Mouse (Mus musculus) megakaryocyte, embryonic 14.5 days (primary cell): Measurements from ENCODE around the gene Kpna3. TPM values are rescaled to one million over a fixed set of nuclear protein-coding genes. Genes with fewer than 3 reads are reported as not detected.

ENCODE experiments used
- H3K27me3 ChIP-seq: replicated peaks from 2 replicates; pipeline ENCODE3; 2012; ENCODE audit warnings: inconsistent platforms
- H3K36me3 ChIP-seq: replicated peaks from 2 replicates; pipeline ENCODE3; 2012; ENCODE audit warnings: low read length, inconsistent platforms, mixed read lengths
- H3K4me1 ChIP-seq: 2 replicates; pipeline ENCODE4 v1.6.1; 2012; ENCODE audit warnings: inconsistent platforms
- H3K4me3 ChIP-seq: replicated peaks from 2 replicates; pipeline ENCODE3; 2012; ENCODE audit warnings: moderate library complexity, mild to moderate bottlenecking, inconsistent platforms
- H3K9me3 ChIP-seq: 2 replicates; pipeline ENCODE4 v1.6.1; 2012; ENCODE audit warnings: inconsistent platforms
- FLI1 ChIP-seq: IDR thresholded peaks from 2 replicates; pipeline ENCODE4 v1.6.1; 2012; ENCODE audit warnings: low read length, inconsistent platforms, mixed read lengths
- GATA1 ChIP-seq: IDR thresholded peaks from 3 replicates; pipeline ENCODE4 v1.6.1; 2012; ENCODE audit warnings: mixed read lengths, low read length, inconsistent platforms, borderline replicate concordance
- polyA plus RNA-seq: library from polyadenylated mRNA; stranded (reverse); fragments of >175 nt; gene quantifications from 2 replicates; pipeline ENCODE4 v1.2.3, GENCODE M21; 2012; ENCODE audit warnings: low replicate concordance; ENCODE audit not compliant: insufficient read depth

The Kpna3 gene
- 0.67 and 1.5 TPM in 2 replicates for polyA plus RNA-seq

DNA sequence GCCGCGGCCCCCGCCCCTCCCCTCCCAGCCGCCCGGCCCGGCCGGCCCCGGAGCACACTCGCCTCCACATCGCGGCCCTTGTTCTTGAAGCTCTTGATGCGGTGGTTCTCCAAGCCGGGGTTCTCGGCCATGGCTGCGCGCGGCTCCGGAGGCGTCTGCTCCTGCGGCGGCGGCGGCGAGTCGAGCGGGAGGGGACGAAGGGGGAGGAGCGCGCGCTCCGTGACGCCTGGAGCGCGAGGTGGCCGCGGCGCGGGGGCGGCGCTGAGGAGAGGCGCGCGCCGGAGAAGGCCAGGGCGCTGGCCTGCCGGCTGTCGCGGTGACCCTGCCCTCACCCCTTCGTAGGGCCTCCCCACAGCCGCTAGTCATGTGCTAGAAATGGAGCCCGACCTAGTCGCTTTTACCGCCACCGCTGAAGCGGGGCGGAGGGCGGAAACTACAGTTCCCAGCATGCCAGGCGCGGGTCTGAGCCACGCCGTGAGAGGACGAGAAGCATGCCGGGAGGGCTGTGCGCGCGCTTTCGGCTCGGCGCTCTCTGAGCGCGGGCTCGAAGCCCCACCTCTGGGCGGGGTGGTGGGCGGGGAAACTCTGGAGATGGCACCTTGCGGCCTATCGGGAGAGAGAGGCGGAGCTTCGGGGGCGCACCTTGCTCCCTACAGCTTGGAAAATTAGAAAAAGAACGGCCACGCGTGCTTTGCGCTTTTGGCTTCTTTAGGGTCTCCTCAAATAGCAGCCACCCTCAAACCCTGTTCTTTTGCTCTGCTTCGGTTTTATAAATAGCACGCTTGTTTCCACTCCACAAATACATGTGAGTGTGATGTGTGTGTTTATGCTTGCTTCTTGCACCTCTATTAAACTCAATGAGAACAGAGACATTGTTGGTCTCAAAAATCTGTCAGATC, at the start of gene Kpna3:
Gene Kpna3, minus strand, starts transcription at position 214 of the 899 bp plus-strand sequence.
- TF ChIP-seq FLI1: peak; percentile 10; the same call in 1 of the 2 replicates
- TF ChIP-seq GATA1: no peak

DNA sequence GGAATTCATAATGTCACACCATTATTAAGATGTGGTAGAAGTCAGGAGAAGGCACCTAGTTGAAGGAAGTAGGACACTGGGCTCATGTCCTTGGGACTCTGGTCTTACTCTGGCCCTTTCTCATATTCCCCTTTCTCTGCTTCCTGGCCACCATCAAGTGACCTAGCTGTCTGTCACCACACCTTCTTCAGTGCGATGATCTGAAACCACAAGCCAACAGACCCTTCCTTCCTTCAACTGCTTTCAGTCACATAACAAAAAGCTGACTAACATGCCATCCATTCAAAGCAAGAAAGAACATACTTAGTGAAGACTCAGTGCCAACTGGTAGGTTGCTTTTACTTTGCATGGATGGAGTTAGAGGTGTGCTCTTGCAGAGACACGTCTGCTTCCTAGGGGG, 20.7 kb upstream of the Kpna3 start:
- no peak for TF ChIP-seq GATA1
- no peak for TF ChIP-seq FLI1
- peaks cover 7% of the 10 kb centered on the region for H3K9me3 ChIP-seq
- H3K36me3 ChIP-seq: no peaks in the 10 kb centered on the region
- peaks cover 14% of the 10 kb centered on the region for H3K27me3 ChIP-seq
- H3K4me1 ChIP-seq: peaks cover 15% of the 10 kb centered on the region
- H3K4me3 ChIP-seq: no peak overlapping the region

More for the DNA sequence above, at the start of gene Kpna3:
- no peaks in the 10 kb centered on the region for H3K27me3 ChIP-seq
- H3K4me1 ChIP-seq: peaks cover 41% of the 10 kb centered on the region
- H3K4me3 ChIP-seq: peak within 1 kb of the TSS; percentile 95
- H3K36me3 ChIP-seq: peaks cover 10% of the 10 kb centered on the region
- H3K9me3 ChIP-seq: no peaks in the 10 kb centered on the region

DNA sequence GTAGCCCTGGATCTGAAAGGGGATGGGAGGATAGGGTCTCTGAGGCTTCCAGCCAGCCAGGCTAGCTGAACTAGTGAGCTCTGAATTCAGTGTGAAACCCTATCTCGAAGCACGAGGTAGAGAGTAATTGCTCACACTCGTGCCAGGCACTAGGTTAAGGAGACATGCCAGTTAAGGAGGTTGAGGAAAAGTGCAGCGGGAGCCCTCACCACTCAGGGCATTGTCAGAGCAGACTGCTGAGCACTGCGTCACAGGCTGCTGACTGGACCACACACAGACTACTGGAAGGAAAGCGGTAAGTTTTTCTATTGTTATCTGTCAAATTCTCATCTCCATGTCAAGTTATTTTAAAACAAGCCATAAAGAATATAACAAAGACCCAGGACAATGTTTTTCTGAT, 17.8 kb upstream of the Kpna3 start:
- Histone ChIP-seq H3K4me3 (no peak overlapping the region), H3K9me3 (no peaks in the 10 kb centered on the region), H3K27me3 (peaks cover 24% of the 10 kb centered on the region), H3K36me3 (no peaks in the 10 kb centered on the region), H3K4me1 (peaks cover 22% of the 10 kb centered on the region)
- TF ChIP-seq GATA1 (no peak), FLI1 (no peak)

DNA sequence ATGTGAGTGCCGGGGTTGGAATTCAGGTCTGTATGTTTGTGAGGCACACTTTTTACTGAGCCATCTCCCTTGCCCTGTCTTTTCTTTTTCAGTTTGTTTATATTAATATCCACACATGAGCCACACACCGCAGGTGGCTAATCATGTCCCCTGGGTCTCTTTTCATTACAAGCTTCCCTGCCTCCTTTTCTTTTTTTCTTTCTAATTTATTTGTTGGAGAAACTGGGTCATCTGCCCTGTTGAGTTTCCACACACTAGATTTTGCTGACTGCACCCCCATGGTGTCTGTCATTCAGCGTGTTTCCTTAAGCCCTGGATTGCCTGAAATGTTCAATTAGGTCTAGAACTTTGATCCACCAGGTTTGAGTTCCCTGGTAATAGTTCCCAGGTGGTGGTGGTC, 15.9 kb upstream of the Kpna3 start:
- H3K4me3 ChIP-seq: no peak overlapping the region
- peaks cover 28% of the 10 kb centered on the region for H3K27me3 ChIP-seq
- peaks cover 31% of the 10 kb centered on the region for H3K4me1 ChIP-seq
- no peak for TF ChIP-seq FLI1
- no peak for TF ChIP-seq GATA1
- H3K9me3 ChIP-seq: no peaks in the 10 kb centered on the region
- no peaks in the 10 kb centered on the region for H3K36me3 ChIP-seq

DNA sequence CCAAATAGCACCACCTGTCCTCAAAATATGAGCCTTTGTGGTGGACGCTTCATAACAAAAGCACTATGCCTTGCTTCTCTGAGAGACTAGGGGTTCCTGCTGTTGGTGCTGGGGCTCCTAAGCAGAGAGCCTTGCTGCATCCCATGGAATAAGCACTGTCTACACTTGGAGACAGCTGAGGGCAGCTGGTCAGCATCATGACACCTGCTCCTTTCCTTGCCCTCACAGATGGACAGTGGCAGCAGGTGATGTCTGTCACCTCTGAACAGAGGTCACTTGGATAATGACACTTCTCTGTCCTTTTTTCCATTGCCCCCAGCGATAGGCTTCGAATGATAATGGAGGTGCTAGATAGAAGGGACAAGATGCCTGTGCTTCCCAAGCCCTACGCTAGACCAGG, 13.4 kb upstream of the Kpna3 start:
- TF ChIP-seq GATA1: no peak
- TF ChIP-seq FLI1: no peak
- H3K9me3 ChIP-seq: no peaks in the 10 kb centered on the region
- peaks cover 28% of the 10 kb centered on the region for H3K27me3 ChIP-seq
- H3K4me1 ChIP-seq: peaks cover 28% of the 10 kb centered on the region
- no peak overlapping the region for H3K4me3 ChIP-seq
- H3K36me3 ChIP-seq: no peaks in the 10 kb centered on the region

DNA sequence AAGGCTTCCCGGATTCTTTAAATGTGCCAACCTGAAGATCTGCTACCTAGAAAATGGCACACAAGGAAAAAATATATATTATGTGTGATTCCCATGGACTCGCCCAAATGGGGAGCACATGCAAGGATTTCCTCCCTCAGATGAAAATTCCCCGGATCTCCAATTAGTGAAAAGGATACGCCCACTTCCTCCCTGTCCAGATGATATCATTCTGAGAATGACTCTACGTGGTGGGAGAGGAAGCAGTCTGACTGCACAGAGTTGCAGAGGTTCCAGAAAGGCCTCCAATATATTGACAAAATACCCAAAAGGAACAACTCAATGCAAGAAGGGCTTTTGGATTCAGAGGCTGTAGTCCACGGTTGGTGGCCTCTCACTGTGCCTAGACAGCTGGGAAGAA, 12.8 kb upstream of the Kpna3 start:
- no peak for TF ChIP-seq GATA1
- TF ChIP-seq FLI1: no peak
- Histone ChIP-seq H3K4me1 (peaks cover 32% of the 10 kb centered on the region), H3K36me3 (no peaks in the 10 kb centered on the region), H3K27me3 (peaks cover 26% of the 10 kb centered on the region), H3K9me3 (no peaks in the 10 kb centered on the region), H3K4me3 (peak overlapping the region; percentile 20)

DNA sequence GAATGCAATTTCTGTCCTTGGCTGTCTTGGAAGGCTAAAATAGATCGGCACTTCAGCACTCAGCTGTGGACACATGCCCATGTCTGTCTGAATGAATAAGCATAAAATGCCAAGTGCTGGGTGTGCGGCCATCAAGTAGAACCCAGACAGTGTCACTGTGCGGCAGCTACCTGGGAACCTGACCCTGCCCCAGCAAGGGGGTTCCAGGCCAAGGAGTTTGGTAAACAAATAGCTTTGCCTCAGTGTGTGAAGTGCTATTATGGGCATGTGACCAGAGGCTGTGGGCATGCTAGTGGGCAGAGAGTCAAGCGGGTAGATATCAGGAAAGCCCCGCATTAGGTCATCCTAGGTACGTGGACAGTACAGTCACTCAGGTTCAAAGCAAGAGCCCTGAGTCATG, 8.1 kb upstream of the Kpna3 start:
- Histone ChIP-seq H3K4me3 (peak overlapping the region; percentile 14), H3K9me3 (no peaks in the 10 kb centered on the region), H3K4me1 (peaks cover 25% of the 10 kb centered on the region), H3K27me3 (peaks cover 8% of the 10 kb centered on the region), H3K36me3 (no peaks in the 10 kb centered on the region)
- TF ChIP-seq GATA1: no peak
- no peak for TF ChIP-seq FLI1

DNA sequence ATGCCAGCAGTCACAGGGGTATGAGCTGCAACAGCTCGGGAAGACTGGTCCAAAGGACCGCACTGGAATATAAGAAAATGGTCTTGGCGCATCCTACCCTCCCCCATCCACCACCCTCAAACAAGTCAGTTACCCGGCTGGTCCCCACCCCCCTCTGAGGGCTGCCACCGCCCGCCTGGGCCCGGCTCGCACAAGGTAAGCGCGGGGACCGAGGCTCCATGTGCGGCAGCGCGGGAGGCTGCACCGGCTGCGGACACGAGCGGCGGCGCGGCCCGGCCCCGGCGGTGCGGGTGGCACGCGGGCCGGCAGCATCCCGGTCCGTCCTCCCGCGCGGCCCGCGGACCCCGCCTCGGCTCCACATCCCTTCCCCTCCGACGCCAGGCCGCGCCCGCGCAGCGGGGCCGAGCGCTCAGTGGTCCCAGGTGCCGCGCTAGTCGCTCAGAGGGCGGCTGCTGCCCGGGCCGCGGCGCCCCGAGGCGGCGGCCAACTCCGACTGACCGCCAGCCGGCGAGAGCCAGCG, 473 bp downstream of the Kpna3 start:
- peaks cover 10% of the 10 kb centered on the region for H3K36me3 ChIP-seq
- H3K9me3 ChIP-seq: no peaks in the 10 kb centered on the region
- peak overlapping the region; percentile 95 for H3K4me3 ChIP-seq
- no peaks in the 10 kb centered on the region for H3K27me3 ChIP-seq
- no peak for TF ChIP-seq FLI1
- no peak for TF ChIP-seq GATA1
- H3K4me1 ChIP-seq: peaks cover 41% of the 10 kb centered on the region

DNA sequence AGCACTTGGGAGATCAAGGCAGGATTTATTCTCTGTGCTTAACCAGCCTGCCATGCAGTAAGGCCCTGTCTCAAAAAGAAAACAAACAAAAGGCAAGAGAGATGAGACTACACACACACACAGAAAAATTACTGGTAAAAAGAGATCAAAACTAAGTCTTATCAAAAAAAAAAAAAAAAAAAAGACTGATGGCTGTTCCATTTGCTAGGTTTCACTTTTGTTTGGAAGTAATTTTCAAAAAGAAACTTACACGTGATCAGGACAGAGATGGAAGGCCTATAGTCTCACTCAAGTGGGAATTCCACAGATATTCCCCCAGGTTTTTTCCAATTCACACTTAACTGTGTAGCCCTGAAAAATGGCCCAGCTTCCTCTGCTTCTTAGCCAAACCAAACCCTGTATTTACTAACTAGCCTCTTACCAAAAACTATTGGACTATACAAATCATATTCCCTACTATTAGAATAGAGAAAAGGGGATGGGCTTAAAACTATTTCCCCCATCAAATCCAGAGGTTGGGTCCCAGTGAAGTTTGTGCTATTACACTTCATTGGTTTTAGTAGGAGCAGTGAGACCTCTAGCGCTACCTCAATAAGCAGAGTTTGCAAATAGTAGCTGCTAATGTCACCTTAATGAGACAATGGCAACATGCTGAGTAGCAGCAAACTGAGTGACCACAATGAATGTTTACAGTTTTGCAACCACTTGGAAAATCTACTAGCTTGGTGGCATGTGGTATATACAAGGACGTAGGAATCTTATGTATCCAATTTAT, 1.3 kb downstream of the Kpna3 start:
- no peaks in the 10 kb centered on the region for H3K27me3 ChIP-seq
- TF ChIP-seq GATA1 (no peak), FLI1 (no peak)
- peaks cover 43% of the 10 kb centered on the region for H3K4me1 ChIP-seq
- H3K9me3 ChIP-seq: no peaks in the 10 kb centered on the region
- peaks cover 12% of the 10 kb centered on the region for H3K36me3 ChIP-seq
- H3K4me3 ChIP-seq: peak overlapping the region; percentile 95
